Mouse (Mus musculus) kidney, adult 11 months (tissue): ENCODE data around the gene N4bp1.

Experiments used
- DNase-seq: peaks from one replicate; pipeline ENCODE4 v3.0.0; 2022

The N4bp1 gene

GRCm38 (mm10) chr8:86895390-86895789, 10.3 kb upstream of the N4bp1 start:
- DNase-seq, result no peak

- DNase-seq, result no peak
Measured at GRCm38 (mm10) chr8:86894194-86894761, 9.2 kb upstream of the N4bp1 start.

GRCm38 (mm10) chr8:86893554-86893953, 8.5 kb upstream of the N4bp1 start:
- DNase-seq, result no peak

- no peak for DNase-seq
Measured at GRCm38 (mm10) chr8:86891533-86891932, 6.5 kb upstream of the N4bp1 start.

- DNase-seq, result peak; percentile 43
Measured at GRCm38 (mm10) chr8:86888058-86888939, 3.2 kb upstream of the N4bp1 start.

GRCm38 (mm10) chr8:86884067-86884466, 991 bp downstream of the N4bp1 start:
- peak; percentile 42 for DNase-seq

- no peak for DNase-seq
Measured at GRCm38 (mm10) chr8:86882568-86883478, 2.2 kb downstream of the N4bp1 start.

GRCm38 (mm10) chr8:86881951-86882350, 3.1 kb downstream of the N4bp1 start:
- DNase-seq, result no peak

- no peak for DNase-seq
Measured at GRCm38 (mm10) chr8:86881068-86881609, 3.9 kb downstream of the N4bp1 start.

- peak; percentile 74 for DNase-seq
Measured at GRCm38 (mm10) chr8:86876831-86877230, 8.2 kb downstream of the N4bp1 start.

- no peak for DNase-seq
Measured at GRCm38 (mm10) chr8:86874055-86874454, 11.0 kb downstream of the N4bp1 start.

- DNase-seq, result no peak
Measured at GRCm38 (mm10) chr8:86873151-86873550, 11.9 kb downstream of the N4bp1 start.

- no peak for DNase-seq
Measured at GRCm38 (mm10) chr8:86872097-86872815, 12.8 kb downstream of the N4bp1 start.

- no peak for DNase-seq
Measured at GRCm38 (mm10) chr8:86871421-86871820, 13.6 kb downstream of the N4bp1 start.

- DNase-seq, result no peak
Measured at GRCm38 (mm10) chr8:86870771-86871170, 14.3 kb downstream of the N4bp1 start.

- DNase-seq, result no peak
Measured at GRCm38 (mm10) chr8:86868041-86868440, 17.0 kb downstream of the N4bp1 start.

- DNase-seq, result no peak
Measured at GRCm38 (mm10) chr8:86864764-86865163, 20.3 kb downstream of the N4bp1 start.

GRCm38 (mm10) chr8:86862837-86863236, 22.2 kb downstream of the N4bp1 start:
- no peak for DNase-seq

- no peak for DNase-seq
Measured at GRCm38 (mm10) chr8:86862155-86862816, 22.8 kb downstream of the N4bp1 start.

- DNase-seq, result no peak
Measured at GRCm38 (mm10) chr8:86861516-86861915, 23.5 kb downstream of the N4bp1 start.

GRCm38 (mm10) chr8:86856248-86856647, 28.8 kb downstream of the N4bp1 start:
- DNase-seq, result no peak

GRCm38 (mm10) chr8:86854686-86855085, 30.4 kb downstream of the N4bp1 start:
- no peak for DNase-seq
